Mouse (Mus musculus) spleen, postnatal 4 days (tissue): ENCODE measurements around the gene Nelfb.

Experiments
- DNase-seq, 2 experiments: peaks; one replicate each; pipeline ENCODE4 v3.0.0; 2022; ENCODE audit warnings: low spot score in 2 of 2

The Nelfb gene

DNA sequence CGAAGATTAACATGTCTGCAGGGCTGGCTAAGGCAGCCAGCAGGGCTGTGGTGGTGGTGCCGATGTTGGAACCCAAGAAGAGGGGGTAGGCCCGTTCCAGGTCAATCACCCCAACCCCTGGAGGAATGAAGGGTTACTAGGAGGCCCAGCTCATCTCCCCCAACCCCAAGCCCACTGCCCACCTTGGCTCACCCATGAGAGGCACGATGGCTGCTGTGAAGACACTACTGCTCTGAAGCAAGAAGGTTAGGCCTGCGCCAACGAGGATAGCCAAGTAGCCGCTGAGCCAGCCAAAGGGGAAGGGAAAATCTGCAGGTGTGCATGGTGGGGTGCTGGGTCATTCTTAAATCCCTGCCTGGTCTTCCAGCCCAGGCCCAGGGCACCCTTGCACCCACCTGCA, 19.3 kb upstream of the Nelfb start:
- no peak for DNase-seq

DNA sequence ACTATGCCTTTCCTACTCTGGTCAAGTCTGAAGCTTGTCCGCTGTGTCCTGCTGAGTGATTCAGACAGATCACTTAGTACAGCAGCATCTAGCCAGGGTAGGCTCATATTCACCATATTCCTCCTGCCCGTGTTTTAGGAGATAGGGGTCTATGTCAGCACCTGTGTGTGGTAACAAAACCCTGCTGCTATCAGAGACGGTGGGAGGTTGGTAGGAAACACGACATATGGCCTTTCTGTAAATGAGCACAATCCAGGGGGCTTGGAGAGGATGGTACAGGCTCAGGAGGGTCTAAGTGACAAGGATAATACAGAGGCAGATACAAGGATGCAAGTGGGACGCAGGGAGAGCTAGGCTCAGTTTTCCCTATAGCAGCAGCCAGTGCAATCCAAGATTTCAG, 18.3 kb upstream of the Nelfb start:
- no peak for DNase-seq

DNA sequence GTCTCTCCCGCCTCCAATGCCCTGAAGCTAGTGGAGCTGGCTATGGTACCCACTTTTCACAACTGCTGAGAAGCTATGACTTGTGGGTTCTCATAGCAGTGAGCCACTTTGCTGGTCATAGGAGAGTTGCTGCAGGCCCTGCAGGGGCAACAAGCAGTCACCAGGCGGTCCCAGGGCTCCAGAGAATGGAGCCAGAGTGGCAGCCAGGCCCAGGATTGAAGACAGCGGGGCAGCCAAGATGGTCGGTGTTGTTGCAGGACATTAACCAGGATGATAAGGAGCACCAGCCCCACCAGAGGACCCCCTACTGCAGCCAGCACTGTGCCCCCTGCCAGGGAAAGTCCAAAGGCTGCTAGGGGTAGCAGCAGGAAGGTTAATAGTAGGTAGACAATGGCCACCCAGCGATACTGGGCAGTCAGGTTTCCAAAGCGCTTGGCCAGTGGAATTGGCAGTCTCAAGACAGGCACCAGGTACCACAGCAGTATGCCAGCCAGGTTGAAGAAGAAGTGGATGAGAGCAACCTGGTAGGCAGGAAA, 17.8 kb upstream of the Nelfb start:
- no peak for DNase-seq

DNA sequence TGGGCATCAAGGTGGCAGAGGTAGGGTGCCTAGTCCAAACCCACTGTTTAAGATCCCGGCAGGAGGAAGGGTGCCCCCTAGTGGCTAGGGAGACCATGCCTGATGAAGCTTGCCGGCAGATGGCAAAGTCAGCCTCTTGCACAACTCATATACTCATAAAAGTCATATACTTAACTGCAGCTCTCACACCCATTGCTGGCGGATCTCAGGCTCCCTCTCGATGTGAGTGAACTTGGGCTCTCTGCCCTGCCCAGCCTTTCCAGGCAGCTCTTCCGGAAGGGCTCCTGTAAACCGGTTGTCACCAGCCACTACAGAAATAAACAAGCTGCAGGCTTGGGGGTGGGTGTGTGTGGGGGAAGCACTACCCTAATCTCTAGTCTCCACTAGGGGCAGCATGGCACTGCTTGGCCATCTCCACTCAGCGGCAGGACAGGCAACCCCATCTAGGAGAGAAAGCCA, 17.2 kb upstream of the Nelfb start:
- DNase-seq: peak; percentile 91 to 97

DNA sequence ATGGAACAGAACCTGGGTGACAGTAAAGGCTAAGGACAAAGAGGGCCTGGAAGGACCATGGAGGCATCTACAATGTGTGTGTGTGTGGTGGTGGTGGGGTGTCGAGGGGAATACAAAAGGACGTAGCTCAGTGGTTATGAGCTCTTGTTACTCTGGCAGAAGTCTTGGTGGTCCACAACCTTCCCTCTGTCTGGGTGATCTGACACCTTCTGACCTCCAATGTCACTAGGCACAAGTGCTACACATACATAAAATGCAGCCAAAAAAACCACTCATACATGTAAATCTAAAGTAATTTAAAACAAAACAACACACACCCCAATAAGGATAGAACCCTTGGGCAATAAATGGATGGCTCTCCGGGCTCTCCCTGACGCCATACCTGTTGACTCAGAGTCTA, 16.1 kb upstream of the Nelfb start:
- no peak for DNase-seq

DNA sequence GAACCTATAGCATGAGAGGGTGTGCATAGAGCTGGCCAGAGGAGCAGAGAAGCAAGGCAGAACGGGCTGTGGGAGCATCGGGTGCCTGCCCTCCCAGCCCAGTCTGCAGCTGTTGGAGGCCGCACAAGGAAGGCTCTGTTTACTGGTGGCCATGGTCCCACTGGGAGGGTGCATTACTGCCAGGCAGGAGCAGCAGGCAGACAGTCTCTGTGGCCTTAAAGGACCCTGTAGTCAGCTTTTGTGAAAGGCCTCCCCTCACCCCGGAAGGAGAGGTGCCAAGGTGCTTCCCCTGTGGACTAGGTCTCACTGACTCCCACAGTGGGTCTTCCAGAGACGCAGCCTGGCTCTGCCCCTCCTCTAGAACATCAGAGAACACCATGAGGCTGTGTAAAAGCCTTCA, 15.6 kb upstream of the Nelfb start:
- DNase-seq: no peak

DNA sequence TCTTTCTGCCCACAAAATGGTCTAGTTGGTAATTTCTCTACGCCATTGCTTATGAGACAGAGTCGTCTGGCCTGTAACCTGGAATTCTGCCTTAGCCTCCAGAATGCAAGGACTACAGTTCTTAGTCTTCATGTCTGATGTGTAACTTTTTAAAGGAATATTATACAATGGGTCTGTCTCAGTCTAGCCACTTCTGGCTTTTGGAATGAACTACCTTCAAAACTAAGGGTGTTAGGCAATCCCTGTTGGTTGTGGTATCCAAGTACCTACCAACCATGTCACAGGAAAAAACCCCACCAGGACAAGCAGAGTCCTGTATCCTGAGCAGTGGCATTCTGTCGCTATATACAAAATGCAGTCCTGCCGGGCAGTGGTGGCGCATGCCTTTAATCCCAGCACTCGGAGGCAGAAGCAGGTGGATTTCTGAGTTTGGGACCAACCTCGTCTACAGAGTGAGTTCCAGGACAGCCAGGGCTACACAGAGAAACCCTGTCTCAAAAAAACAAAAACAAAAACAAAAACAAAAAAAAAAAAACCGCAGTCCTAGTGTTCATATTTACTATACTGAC, 14.6 kb upstream of the Nelfb start:
- no peak for DNase-seq

DNA sequence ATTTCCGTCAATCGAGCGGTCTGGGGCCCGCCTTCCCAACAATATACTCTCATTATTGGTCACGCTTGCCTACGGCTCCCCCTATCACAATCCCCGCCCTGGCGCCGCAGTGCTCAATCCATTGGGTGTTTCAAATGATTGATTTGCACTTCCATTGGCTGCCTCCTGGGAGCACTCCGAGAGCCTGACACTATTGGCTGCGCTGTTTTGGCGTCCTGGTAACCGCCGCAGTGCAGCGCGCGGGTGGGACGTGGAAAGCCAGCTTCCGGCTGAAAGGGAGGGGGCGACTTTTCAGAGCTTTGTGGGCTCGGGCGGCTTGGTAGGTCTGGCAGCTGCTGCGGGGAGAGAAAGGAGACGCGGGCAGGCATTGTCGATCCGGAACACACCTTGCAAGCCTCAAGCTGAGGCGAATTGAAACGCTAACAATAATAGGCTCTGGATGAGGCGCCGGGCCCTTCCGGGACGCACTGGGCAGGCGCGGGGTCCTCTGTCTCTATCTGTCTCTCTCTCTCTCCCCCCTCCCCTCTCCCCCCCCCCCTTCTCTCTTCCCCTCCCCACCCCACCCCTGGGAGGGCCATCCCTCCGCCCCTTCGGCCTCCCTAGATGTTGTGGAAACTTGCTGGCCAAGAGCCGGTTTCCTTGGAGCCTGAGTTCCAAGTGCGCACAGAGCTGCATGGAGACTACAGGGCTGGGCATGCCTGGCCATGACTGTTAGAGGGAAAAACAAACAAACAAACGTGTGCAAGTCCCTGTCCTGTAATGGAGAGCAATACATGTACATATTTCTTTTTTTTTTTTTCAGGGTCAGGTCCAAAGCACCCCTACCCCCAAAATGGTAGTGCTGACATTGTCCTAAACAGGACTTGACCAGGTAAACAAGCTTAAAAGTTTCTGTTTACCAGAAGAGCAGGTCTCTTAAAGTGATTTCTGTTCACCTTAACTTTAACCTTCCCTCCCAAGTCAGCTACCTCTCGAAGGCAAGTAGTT, 13.8 kb upstream of the Nelfb start:
- peak; percentile 96 to 98 for DNase-seq

DNA sequence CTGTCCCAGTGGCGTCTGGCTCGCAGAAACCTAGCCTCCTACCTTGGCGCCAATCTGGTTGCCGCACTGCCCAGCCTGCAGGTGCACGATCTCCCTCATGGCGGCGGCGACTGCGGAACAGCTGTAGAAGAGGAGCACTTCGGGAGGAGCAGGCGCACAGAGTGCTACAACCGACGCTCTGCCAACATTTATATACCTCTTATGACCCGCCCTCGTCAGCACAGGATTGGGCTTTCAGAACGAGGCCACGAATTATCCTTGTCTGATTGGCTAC, 13.1 kb upstream of the Nelfb start, which contains the start of gene Tubb4b:
Gene Tubb4b (minus strand): TSS at position 211 of the 274 bp plus-strand sequence.
- no peak for DNase-seq

DNA sequence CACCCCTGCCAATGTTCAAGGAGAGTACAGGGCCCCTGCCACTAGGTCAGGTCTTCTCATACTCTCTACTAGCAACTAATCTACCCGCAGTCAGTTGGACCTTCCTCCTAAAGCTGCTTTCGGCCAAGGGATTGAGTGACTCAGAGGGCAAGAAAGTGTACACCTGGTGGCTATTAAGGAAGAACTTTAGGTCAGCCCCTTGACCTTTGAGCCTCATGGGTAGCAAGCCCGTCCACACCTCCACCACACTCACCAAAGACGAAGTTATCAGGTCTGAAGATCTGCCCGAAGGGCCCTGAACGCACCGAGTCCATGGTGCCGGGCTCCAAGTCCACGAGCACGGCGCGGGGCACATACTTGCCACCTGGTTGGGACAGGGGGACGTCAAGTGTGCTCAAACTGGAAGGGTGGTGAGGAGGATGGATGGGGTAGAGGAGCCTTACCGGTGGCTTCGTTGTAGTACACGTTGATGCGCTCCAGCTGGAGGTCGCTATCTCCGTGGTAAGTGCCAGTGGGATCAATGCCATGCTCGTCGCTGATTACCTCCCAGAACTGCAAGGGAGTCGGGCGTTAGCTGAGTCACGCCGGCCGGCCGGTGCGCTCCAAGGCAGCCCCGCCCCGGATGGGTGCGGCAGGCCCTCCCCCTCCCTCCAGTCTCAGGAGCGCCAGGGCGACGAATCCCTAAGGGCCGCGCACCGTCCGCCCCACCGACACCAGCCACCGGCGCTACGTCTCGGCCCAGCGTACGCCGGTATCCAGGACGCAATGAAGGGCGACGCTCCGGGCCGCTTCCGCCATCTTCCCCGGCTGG, 12.6 kb upstream of the Nelfb start:
- DNase-seq: peak; percentile 93 to 95

DNA sequence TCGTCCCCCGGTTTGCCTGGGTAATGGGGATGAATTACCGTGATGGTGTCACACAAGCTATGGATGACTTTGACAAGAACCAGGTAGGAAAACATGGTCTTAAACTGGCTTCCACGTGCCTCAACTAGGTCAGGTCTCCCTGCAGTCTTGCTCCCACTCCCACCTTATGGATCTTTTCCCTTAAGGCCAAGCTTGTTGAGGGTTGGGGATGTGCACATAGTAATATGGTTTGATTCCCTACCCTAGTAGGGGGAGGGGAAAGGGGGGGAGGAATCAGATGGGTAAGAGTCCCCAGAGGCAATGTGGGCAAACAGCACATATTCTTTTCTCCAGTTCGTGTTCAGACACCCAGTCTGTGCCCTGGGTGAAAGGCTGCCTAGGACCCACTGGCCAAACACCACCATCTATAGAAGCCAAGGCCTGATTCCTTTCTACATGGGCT, 10.1 kb upstream of the Nelfb start:
- DNase-seq: no peak

DNA sequence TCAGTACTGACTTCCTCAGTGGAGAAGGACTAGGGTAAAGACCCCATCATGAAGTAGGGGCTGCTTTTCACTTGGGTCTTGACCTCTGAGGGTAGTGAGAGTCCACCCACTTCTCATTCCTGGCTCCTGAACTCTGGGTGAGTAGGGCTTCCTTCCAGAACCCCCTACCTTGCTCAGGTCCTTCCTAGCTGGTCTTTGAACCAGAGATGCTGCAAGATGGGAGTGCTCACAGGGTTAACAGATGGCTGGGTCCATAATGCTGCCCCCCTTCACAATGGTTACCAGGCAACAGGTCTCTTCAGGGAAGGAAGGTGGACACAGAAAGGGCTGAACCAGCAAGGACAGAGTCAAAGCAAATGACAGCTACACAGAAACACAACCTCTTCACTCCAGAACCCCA, 7.2 kb upstream of the Nelfb start, which contains the start of gene Fam166a:
Gene Fam166a (plus strand): TSS at position 301 of the 400 bp plus-strand sequence.
- DNase-seq: no peak

DNA sequence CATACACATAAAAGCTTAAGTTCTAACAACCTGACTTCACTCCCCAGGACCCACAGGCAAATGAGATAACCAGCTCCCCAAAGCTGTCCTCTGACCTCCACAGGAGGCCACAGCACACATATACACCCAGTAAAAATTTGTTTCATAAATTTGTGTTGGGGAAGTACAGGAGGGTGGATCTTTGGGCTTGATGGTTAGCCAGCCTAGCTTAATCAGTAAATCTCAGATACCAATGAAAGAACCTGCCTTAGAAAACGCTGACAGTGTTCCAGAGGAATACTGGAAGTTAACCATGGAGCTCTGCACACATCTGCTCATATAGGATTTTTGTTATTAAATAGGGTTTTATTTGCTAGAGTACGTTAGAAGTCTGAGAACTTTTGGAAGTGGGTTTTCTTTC, 6.4 kb upstream of the Nelfb start:
- DNase-seq: no peak

DNA sequence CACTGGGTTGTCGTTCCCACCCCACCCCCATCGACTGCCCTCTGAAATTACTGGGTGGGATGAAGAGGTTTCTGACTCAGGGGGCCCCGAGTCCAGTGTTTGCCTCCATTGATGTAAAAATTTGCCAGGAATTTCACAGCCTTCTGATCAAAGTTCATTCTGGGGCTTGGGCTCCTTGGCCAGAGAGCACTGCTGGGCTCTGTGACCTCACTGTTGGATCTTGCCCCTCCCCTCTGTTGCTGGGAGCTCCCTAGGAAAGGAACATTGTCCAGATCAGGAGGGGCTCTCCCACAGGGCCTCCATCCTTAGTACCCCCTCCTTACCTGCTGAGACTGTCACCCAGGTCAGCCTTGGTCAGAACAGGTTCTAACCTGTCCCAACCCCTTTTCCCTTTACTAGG, 3.2 kb upstream of the Nelfb start, which contains the start of gene Stpg3:
Gene Stpg3 (minus strand): TSS at position 194 of the 400 bp plus-strand sequence.
- no peak for DNase-seq

DNA sequence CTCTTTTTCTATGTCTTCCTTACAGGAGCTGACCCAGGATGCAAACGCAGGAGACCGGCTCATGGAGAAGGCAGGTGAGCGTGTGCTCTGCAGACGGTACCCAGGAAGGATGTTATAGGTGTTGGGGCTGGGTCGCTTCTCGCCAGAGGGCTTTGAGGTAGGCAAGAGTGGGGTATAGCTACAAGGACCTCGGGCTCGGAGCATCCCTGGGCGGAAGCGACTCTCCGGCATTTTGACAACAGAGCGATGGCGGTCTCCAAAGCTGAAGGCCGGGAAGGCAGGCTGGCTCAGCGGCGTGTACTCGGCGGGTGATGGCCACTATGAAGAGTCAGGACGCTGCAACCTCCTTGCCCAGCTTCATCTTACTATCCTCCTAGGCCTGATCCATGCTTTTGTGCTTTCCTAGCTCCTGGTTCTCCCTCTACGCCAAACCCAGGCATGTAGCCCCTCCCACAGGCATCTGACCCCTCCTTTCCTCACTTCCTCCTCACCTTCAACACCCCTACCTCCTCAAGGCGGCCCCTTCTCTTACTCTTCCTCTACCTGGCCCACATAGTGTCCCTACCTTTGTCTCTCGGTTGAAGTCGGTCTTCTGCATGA, 2.1 kb upstream of the Nelfb start:
- no peak for DNase-seq

DNA sequence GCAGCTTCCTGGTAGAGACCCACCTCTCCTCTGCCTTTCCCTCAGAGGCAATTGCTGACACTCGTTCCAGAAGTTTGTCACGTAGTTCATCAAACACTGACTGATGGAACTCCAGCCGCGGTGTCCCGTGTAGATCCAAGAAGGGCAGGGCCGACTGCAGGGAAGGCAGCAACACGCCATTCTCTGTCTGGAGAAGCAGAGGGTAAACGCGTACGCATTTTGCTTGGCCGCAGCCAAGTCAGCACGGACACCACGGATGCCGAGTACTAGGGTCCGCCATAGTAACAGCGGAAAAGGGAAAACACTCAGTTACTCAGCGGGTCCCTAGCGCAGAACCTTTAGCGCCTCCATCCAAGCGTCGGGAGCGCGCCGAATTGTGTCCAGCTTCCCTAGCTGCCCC, 603 bp downstream of the Nelfb start:
- no peak for DNase-seq

DNA sequence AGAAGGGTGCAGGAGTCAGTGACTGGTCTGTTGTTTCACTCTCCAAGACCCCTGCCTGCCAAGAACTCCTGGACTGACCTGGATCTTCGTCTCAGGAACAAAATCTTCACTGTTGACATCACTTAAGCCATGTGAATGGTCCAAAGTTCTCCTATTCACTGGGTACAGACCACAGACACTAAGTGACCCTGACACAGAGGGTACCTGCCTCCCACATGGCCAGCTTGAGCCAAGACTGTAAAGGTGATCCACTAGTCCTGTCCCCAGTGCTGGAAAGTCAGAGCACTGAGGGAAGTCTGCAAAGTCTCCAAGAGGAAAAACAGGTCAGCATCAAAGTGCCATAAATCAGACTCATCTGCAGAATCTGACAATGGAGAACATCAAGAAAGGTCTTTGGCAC, 3.7 kb downstream of the Nelfb start:
- no peak for DNase-seq

DNA sequence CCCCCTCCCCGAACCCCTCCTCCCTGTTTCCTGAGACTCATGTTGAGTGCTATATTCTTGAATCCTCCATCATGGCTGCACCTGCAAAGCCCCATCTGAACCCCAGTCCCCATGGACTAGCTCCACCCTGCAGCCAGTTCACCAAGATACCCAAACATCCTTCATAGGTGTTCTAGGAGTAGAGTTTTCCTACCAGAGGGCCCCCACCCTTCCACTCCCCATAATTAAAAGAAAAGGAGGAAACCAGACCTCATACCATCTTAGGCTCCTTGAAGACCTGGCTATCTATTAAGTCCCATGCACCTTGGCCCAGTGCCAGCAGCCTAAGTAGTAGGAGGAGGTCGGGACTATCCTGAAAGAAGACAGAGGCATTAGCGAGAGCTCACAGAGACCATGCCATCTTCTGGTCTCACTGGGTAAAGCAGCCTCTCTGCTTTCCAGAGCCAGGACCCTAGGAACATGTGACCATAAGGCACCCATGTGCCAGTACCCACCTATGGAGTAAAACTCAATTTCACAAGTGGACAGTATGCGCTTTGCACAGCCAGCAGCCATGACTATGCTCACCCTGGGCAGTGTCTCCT, 7.6 kb downstream of the Nelfb start:
- peak; percentile 60 to 80 for DNase-seq

DNA sequence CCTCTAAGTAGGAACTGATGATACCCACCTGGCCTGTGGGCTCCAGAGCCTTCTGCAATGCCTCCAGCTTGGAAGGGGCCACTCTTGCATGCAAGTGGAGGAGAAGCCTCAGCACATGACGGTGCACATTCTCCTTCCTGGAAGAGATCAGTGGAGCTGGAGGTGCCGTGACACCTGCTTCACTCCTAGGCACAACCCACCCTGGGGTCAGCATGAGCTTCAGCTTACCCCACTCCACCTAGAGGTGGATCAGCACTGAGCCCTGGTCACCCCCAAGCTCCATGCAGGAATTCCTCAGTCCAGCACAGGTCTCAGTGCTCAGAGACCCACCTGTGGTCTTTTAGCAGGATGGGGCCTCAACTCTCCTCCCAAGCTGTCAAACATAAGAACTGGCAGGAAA, 10.7 kb downstream of the Nelfb start:
- DNase-seq: no peak

DNA sequence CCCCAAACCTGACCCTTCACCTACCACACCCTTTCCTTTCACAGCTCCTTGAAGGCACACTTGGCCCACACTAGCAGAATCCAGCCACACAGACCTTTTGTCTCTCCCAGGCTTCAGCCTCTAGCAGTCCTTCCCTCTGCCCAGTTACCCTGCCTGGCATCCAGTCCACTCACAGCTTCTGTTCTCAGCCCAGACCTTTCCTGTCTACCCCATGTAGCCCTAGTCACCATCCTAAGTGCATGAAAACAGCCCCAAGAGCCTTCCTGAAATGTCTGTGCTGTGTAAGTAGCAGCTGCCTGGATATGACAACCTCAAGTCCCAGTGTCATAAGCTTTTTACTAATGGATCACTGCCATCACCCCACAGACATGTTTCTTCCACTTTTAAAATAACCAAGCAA, 13.3 kb downstream of the Nelfb start:
- no peak for DNase-seq

DNA sequence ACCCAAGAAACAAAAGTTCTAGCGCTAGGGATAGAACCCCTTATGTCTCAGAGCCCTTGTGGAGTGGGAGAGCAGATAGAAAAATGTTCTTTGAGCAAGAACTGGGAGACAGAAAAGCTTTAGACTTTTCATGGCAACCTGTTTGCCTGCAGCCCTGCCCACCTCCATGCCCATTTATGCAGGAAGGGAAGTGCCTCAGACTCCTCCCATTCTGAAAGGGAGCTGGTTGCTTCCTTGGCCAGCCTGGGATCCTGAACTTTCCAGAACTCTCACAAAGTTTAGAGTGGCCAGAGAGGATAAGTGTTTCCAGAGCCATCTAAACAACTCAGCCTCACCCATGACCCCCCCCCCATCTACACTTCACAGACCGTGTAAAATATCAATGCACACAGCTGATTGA, 14.1 kb downstream of the Nelfb start:
- DNase-seq: peak in 1 of 2 experiments; percentile 64
